Mouse (Mus musculus): Measurements from ENCODE around the gene Asb18.

Asb18 gene

DNA sequence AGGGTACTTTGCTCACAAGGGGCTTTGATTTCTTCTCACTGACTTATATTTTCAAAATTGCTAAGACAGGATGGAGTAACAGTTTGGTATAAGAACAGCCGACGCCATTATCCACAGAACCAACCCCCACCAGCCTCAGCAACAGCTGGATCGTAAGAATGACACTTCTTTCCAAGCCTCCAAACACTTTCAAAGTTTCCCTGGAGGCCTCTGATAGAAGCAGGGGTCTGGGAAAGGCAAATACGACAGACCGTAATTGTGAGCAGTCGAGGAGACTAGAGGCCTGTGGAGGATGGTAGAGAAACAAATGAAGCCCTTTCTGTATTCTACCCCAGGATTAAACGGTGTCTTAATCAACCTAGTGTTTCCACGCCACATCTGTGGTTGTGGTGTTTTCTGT, 42.6 kb downstream of the Asb18 start:
- in situ Hi-C loops (cut with MboI, MseI), result loop anchor here (25.0 kb wide), 1 partner anchor 1190 kb away; no protein-coding TSS in a partner anchor

DNA sequence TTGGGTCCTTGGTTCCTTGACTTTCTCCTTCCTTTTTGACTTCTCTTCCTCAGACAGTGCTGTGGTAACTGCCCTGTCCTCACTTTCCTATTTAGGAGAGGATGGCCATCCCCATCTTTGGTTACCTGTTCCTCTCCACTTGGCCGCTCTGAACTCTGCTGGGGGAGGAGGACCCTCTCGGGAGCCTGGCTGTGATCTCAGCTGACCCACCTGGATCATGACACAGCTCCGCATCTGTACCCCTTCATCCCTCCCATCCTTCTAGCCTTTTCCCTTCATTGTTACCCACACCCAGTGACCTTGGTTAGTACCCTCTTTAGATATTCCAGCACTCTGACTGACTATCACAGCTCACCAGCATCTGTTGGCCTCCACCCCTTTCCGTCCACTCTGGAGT, 44.8 kb downstream of the Asb18 start:
- in situ Hi-C loops (cut with MboI, MseI), result loop anchor here (25.0 kb wide), 1 partner anchor 1193 kb away; no protein-coding TSS in a partner anchor

DNA sequence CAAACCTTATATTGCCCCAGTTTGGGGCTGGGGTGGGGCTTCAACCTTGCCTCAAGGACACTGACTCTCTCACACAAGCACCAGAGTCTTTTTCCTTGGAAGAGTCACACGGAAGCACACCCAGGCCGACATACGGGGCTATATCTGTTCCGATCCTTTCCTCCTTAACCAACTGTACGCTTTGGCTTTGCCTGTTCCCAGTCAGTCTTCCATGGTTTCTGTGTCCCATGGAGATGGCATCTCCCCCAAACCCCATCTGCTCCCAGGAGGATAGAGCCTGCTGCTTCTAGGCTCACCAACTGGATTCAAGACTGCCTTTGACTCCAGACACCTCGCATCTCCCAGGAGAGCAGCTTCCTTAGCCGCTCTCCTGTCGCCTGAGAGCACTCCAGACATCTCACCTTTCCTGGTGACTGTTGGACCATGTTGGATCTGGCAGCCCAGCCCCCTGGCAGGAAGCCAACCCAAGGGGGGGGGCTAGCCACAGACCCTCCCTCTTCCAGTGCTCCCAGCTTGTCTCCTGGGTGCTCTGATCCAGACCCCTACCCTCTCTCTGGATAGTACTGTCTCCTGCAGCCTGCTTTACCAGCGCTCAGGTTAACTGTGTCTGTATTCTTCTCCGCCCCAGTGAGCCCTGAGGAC, 45.3 kb downstream of the Asb18 start:
- in situ Hi-C loops (cut with MboI, MseI), result loop anchor here (25.0 kb wide), 1 partner anchor 1193 kb away; no protein-coding TSS in a partner anchor

DNA sequence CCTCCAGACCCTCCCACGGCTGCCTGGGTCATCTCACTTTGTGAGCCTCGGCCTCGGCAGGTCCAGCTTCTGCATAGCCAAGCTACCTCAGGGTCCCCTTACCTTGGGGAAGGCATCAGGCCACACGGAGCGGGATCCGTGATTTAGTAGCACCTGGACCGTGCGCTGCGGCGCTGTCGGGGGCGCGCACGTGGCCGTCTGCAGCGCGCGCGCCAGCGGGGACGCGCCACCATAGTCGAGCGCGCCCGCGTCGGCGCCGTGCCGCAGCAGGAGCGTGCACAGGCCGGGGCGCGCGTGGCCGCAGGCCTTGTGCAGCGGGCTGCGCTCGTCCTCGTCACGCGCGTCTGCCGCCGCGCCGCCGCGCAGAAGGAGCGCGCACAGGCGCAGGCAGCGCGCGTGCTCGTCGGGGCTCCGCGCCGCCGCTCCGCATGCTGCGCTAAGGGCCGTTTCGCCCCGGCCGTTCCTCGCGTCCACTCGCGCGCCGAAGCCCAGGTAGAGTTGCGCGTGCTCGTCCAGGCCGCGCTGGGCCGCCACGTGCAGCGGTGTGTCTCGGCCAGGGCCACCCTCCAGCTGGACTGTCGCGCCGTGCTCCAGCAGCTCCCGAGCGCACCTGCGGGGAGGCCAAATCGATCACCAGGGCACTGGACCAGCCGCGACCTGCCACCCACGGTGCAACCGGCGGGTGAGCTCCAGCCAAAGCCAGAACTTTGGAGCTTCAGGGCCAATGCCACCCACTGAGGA, 46.2 kb downstream of the Asb18 start:
- in situ Hi-C loops (cut with MboI, MseI), result loop anchor here (25.0 kb wide), 1 partner anchor 1194 kb away; no protein-coding TSS in a partner anchor

DNA sequence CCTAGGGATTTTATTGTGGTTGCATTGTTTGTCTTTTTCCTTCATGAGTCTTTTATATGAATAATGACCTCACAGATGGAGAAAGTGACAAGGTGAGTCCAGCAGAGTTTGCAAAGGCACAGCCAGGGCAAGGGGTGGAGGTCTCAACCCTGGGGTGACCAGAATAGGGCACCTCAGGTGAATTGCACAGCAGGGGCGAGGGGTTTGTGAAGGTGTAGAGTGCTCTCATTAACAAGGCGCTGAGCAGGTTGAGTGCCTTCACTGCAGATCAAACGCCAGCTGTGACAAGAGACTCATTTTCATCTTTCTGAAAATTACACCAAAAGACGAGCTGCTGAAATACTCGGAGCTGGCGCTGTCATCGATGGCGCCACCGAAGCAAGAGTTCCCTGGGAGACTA, 46.9 kb downstream of the Asb18 start:
- in situ Hi-C loops (cut with MboI, MseI), result loop anchor here (25.0 kb wide), 1 partner anchor 1195 kb away; no protein-coding TSS in a partner anchor

DNA sequence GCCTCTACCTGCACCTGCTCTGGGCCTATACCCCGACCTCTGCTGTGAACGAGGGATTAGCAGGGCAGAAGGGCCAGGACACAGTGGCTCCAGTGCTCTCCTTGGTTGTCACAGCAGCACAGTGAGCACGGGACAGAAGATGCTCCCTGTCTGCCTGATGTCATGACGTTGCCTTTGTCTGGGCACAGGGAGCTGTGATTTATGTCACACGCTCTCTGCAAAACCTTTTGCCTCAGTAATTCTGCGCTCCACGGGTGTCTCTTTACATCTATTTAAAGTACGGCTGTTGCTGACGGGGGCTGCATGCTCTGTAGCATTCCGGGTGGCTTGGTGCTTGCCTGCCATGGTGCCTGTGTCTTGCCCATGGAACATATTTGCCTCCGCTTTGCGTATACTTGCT, 50.0 kb downstream of the Asb18 start:
- in situ Hi-C loops (cut with MboI, MseI), result loop anchor here (25.0 kb wide), 1 partner anchor 1198 kb away; no protein-coding TSS in a partner anchor

DNA sequence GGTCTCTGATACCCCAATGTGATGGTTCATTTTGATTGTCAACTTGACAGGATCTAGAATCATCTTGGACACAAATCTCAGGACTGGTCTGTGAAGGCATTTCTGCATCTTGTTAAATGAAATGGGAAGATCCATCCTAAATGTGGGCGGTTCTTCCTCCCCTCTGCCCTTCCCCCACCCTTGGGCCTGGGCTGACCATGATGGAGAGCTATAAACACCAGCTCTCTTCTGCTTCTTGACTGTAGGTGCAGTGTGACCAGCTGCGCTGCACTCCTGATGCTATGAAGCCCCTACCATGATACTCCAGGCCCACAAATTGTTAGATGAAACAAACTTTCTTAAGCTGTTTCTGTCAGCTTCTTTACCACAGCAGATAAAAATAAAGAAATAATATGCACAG, 51.2 kb downstream of the Asb18 start:
- in situ Hi-C loops (cut with MboI, MseI), result loop anchor here (25.0 kb wide), 1 partner anchor 1199 kb away; no protein-coding TSS in a partner anchor

DNA sequence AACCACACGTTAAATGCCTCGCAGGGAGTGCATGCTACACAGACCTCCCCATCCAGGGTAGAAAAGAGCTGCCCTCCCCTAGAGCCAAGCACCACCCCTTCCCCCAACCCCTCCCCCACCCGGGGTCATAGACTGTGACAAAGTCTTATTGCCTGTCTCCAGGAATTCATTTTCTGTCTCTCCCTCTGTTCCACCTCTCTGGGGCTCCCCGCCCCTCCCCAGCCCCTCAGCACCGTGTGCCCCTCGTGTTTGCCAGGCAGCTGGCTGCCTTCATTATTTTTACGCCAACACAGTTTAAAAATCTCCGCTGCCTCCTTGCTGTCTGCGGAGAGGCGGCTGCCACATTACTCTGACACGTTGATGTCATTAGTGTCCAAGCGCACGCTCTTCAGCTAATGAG, 52.4 kb downstream of the Asb18 start:
- in situ Hi-C loops (cut with MboI, MseI), result loop anchor here (25.0 kb wide), 1 partner anchor 1200 kb away; no protein-coding TSS in a partner anchor

DNA sequence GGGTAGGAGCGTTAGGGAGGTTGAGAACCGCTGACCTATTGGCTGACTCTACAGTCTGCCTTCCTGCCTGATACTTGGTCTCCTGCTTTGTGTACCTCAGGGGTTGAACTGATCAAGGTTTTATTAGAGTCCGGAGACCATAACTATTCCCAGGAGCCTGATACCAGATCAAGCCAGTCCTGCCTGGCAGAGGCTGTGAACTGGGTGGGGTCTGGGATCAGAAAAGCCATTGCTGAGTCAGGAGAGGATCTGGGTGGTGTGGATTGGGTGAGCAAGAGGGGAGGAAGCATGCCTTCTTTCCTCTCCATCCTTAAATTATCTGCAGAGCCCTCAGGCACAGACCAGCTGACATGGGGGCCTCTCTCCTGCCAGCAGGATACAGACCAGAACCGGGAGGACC, 55.1 kb downstream of the Asb18 start:
- in situ Hi-C loops (cut with MboI, MseI), result loop anchor here (10.0 to 25.0 kb wide), 2 partner anchors 325 to 1203 kb away; no protein-coding TSS in a partner anchor

DNA sequence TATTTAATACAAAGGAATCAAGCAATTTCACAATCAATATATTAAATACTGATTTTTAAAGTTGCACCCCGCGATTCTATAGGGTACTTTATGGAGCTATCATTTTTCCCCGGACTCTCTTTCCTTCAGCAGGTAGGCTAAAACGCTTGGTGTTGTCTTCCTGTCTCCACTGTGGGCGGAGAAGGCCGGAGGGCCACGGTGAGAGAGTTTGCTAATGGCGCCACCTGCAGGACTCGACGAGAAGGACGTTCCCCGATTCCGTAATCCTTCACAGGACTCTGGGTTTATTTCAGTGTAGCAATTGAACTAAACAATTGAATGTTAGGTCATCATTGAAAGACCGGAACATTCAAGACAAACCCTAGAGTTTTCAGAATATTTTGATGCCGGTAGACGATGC, 71.3 kb downstream of the Asb18 start:
- in situ Hi-C loops (cut with MboI, MseI), result no loop called here

DNA sequence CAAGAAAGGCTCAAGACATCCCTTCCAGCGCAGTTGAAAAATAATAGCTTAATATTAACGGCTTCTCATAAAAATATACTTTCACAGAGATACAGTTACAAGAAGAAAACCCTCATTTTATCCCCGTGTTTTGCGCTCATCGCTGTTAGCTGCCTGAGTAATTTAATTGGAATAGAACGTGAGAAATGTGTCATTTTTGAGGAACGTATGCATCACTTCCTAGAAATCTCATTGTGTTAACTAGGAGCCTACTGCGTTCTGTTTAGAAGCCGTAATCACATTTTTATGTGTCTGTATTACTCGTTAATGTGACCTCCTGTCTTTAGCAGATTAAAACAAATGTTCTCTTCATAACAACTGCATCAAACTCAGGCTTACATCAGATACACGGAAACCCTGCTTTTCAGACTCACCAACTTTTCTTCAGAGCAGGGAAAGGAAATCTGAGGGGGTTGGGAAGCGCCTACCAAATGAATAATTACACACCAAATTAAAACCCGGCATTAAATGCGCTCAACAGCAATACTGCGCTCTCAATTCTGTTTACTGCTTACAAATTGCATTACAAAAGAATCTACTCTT, 72.0 kb downstream of the Asb18 start:
- in situ Hi-C loops (cut with MboI, MseI), result no loop called here

DNA sequence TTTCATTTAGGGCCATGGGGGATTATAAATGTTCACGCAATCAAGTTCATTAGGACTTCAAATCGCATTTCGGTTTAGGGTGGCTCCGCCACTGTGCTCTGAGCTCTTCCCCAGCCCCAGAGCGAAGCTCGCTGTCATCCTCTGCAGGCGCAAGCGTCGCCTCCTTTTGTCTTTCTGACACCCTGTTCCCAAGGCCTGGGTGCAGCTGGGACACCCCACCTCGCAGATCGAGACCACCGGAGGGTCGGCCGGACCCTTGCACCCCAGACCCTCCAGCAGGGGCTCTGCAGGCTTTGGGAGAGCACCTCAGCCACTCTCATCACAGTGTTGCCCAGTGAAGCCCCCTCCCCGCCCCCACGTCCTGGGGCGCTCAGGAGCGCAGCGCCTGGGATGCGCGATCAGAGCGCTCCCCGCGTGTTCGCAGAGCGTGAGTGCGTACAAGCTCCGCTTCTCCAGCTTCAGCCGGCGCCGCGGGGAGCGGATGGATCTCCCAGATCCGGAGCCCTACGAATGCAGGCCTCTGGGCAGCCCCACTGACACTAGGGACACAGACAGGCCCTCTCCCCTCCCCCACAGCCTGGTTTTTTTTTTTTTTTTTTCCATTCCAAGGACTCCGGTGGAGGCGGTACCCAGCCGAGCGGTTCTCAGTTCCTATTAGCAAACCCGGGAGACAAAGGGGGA, 72.6 kb downstream of the Asb18 start:
- in situ Hi-C loops (cut with MboI, MseI), result no loop called here

DNA sequence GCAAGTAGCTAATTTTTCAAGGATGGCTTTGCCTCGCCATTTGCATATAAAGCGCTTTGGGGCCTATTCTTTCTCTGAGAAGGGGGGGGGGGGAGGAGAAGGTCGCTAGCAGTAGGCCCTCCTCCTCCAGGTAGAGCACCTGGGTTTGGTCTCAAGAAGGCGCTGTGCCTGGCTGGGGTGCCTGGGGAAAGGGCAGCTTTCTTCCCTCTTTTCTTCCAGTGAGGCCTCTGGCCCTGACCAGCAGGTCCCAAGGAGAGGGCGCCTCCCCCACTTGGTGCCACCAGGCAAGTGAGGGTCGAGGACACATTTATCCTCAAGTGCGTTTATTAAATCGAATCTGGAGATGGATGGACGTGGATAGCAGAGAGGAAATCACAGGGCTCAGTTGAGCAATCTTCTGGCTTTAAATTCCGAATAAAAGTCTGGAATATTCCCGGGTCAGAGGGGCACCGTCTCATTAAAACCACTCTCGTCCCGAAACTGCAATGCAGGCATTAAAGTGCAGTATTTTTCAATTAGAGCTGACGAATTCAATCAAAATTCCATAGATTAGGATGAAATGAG, 73.4 kb downstream of the Asb18 start:
- in situ Hi-C loops (cut with MboI, MseI), result no loop called here

DNA sequence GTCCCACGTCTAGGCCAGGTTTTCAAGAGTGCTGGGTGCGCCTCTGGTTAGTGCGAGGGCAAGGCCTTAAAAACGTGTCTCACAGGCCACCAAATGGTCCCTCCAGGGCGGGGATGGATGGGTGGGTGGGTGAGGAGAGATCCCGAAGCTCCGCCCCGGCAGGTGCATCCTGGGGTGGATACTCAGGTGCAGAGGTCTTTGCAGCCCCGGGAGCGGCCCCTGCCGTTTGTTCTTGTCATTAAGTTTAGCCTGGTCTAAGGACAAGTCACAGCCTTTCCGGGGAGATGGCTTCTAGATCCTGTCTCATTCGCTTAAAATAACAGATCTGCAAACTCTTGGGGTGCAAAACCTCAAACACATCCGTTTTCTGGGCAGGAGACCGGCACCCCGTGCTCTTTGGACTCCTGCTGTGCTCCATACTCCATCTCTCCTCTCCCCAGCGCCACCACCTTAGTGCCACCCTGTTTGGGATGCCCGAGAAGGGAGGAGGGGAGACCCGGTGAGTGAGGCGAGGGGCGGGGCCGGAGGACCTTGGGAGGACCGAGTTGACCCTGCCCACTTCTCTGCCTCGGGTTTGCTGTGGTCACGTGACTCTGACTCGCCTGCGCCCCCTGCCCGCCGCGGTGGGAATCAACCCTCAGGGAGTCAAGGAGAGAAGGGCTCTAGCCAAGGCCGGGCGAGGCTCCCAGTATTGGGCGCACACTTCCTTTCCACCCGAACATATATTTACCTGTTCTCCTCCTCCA, 74.3 kb downstream of the Asb18 start:
- in situ Hi-C loops (cut with MboI, MseI), result no loop called here

DNA sequence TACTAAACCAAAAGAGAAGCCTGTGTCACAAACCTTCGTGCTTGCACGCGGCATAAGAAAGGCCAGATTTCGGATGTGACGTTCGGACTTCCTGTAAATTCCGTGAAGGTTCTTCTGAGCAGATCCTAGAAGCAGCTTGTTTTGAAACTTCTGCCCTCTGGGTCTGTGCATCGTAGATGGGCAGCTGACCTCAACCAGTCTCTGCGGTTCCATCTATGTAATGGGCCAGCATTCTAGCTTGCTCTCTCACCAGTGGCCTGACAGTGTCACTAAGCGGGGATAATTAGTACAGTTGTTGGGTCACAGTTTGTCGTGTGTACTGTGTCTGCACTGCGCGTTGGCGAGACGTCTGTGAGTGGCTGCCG, 74.9 kb downstream of the Asb18 start:
- in situ Hi-C loops (cut with MboI, MseI), result no loop called here

DNA sequence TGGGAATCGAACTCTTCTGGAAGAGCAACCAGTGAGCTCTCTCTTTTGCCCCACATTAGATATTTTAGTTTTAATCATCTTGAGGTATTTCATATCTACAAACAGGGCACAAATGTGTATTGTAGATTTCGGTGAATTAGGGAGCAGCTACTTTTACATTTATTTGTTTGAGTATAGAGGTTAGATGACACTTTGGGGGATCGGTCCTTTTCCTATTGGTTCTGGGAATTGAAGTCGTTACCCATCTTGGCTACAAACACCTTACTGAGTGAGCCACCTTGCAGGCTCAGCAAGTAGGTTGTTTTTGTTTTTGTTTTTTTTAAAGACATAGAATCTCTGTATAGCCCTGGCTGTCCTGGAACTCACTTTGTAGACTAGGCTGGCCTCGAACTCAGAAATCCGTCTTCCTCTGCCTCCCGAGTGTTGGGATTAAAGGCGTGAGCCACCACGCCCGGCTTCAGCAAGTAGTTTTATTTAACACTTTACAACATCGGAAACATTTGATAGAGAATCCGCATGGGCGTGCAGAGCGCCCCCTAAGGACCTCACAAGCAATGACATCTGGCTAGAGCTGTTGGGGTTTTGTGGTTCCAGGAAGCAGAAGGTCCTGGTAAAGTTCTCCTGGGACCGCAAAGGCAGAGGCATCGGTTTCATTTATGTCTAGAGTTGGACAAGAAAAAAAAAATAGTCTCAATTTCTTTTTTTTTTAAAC, 75.4 kb downstream of the Asb18 start:
- in situ Hi-C loops (cut with MboI, MseI), result no loop called here

DNA sequence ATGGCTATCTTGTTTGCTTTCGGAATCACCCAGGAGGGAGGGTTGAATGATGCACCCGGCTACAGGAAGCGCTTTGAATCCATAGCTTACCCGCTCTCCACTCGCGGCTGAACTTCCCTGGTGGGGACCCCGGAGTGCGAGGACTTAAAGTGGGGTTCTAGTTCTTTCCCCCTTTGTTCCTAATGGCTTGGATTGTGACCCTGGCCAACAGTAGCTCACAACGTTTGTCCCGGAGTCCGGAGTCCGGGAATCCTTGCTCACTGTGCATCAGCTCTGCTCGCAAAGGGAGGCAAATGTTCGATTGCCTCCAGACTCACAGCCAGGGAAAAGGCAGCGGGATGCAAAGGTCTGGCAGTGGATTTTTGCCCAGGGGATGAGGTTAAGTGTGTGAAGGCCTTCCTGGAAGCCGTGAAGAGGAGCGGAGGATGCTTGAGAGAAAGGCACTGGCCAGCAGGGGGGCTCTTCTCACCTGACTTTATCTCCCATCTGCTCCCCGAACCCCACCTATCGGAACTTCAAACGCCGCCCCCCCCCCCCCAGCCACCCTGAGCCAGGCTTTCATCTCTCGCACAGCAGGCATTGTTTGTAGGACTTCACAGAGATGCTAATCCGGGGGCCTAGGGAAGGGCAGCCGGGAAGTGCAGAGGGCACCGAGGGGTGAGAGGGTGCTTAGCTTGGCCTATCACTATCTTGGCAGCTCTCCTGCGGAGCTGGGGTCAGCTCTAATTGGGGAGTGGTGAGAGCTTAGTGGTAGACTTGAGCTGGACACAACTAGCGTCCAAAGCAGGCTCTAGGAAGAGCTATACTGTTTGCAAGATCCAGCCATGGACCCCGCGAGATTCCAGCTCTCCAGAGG, 78.7 kb downstream of the Asb18 start:
- in situ Hi-C loops (cut with MboI, MseI), result no loop called here

DNA sequence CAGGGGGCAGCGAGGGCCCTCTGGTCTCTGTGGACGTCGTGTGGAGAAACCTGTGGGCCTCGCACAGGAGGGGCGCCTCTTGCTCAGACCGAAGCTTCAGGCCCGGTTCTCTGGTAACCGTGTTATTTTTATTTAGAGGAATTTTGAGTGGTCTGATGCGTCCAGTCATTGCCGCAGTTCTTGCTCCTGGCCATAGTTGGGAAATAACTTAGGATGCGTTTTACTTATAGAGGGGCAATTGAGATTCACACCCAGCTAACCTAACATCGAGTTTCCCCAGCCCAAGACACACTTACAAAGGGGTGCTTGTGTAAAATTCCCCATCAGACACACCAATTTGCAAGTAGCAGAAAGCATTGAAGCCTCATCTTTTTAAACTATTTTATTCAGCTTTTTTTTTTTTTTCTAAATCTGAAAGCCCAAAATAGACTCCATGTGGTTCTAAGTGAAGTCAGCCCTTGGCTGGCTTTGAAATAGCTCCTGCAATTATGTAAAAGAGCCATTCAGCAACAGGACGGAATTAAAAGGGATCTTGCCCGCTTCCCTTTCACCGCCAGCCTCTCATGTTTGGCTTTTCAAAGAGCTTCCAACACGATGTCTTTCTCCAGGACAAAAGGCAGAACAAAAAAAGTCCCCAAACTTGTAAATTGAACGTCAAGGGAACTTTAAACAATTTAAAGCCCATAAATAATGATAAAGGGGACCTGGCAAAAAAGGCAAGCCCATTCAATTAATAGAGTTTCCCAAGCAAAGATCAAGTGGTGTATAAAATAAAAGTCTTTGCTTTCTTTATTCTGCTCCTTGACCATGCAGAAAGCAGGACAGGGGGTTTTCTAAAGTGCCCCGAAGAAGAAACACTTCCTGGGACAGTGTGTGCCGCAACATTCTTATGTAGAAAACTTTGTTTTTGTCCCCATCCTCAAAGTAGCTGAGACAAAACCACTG, 79.9 kb downstream of the Asb18 start:
- in situ Hi-C loops (cut with MboI, MseI), result no loop called here

All from T-helper 2 cell (primary cell).